Mouse (Mus musculus): Measurements from ENCODE around the gene Tmem26. TPM values are rescaled to one million over a fixed set of nuclear protein-coding genes. Genes with fewer than 3 reads are reported as not detected.

Tmem26 gene
- polyA plus RNA-seq (2011; ENCODE audit: insufficient read depth, insufficient read length, low replicate concordance, missing spikeins) = 1.1 and 2.1 TPM in 2 replicates

DNA sequence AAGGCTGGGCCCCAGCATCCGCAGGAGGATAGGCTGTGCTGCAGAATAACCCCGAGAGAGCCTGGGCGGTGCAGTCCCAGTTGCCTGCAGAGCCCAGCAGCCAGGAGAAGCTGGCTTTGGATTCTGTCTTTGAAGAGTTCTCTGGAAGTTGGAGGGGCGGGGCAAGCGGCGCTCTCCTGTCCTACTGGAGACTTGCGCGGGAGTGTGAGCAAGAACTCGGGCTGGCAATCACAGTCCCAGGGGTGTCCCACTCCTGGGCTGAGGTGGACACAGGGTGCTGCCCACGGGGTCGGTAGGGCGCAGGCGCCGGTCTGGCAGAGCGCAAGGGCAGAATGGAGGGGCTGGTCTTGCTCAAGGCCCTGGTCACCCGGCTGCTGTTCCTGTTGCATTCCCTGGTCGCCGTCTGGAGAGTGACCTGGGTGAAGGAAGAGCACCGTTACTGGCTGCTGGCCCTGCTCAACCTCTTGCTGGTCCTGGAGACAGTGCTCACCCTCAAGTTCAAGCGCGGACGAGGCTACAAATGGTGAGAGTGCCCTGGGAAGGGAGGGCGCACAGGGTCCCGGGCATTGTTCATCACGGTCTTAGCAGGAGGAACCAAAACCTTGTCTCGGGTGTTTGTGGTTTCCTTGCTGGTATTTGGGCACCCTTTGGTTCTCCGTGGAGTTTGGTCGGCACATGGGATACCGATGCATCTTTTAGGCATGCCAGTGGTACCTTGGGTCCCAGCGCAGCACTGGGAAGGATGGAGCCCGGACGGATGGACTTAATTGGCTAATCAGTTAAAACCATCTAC lies at the start of gene Tmem26:
TSS of gene Tmem26 (plus strand) at position 79 of the 793 bp plus-strand sequence.
- Histone ChIP-seq H3K4me3 (replicated peaks; ENCODE audit: control insufficient read depth, low read depth, low read length) (peak within 1 kb of the TSS; percentile 55), H3K4me1 (ENCODE audit: control insufficient read depth, insufficient read depth, low read length) (no peaks in the 10 kb centered on the region; the same call in 1 of the 2 replicates), H3K27ac (ENCODE audit: control insufficient read depth, insufficient read depth, low read depth, low read length, poor library complexity) (peak within 1 kb of the TSS; percentile 65)
- TF ChIP-seq POLR2A (IDR thresholded peaks at IDR 0.05; ENCODE audit: borderline replicate concordance, control insufficient read depth, low read depth, low read length) (no peak), CTCF (IDR thresholded peaks at IDR 0.05; ENCODE audit: control insufficient read depth, insufficient read depth, low read length) (no peak)
- 9% methylated on average over 32 of the region's 32 CpGs for WGBS

DNA sequence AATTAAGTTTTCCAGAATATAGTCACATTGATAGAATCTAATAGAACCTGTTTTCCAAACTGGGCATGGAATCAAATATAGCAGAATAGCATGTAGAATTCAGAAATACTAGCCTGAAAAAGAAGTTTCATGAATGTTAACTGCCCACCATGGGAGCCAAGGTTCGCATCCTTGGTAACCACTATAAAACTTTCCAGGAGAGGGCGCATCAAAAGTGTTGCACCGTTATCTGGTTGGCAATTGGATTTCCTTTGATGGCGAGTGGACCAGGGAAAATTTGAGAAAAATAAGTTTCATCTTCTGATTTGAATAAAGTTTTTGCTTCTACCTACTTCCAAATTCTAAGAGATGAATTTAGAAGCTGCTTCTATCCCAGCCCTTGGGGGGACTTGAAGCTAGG lies 44.8 kb upstream of the Tmem26 start:
- H3K4me1 ChIP-seq (ENCODE audit: control insufficient read depth, insufficient read depth, low read length) = no peaks in the 10 kb centered on the region
- TF ChIP-seq POLR2A (IDR thresholded peaks at IDR 0.05; ENCODE audit: borderline replicate concordance, control insufficient read depth, low read depth, low read length) = no peak
- no peak for TF ChIP-seq CTCF (IDR thresholded peaks at IDR 0.05; ENCODE audit: control insufficient read depth, insufficient read depth, low read length)
- H3K27ac ChIP-seq (ENCODE audit: control insufficient read depth, insufficient read depth, low read depth, low read length, poor library complexity) = no peak overlapping the region
- 70% methylated on average over 4 of the region's 4 CpGs for WGBS
- no peak overlapping the region for H3K4me3 ChIP-seq (replicated peaks; ENCODE audit: control insufficient read depth, low read depth, low read length)

DNA sequence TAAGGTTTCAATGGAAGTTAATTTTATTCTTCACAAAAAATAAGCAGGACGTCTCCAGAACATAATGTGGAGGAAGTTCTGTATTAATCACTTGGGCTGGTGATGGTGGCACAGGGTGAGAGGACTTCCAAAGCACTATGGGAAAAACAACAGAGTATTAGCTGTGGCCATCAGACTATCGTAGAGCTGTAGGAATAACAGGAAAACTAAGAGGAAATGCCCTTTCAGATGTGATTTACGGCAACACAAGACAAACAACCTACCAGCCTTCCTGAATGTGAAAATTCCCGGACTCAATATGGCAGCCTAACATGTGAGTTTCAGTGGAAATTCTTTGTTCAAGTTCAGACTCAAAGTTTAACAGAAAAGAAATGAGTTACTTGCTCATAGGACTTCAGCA lies 42.2 kb upstream of the Tmem26 start:
- 38% methylated on average over 4 of the region's 4 CpGs for WGBS
- no peak overlapping the region for H3K27ac ChIP-seq (ENCODE audit: control insufficient read depth, insufficient read depth, low read depth, low read length, poor library complexity)
- no peak overlapping the region for H3K4me3 ChIP-seq (replicated peaks; ENCODE audit: control insufficient read depth, low read depth, low read length)
- H3K4me1 ChIP-seq (ENCODE audit: control insufficient read depth, insufficient read depth, low read length) = no peaks in the 10 kb centered on the region; the same call in 1 of the 2 replicates
- TF ChIP-seq POLR2A (IDR thresholded peaks at IDR 0.05; ENCODE audit: borderline replicate concordance, control insufficient read depth, low read depth, low read length) (no peak), CTCF (IDR thresholded peaks at IDR 0.05; ENCODE audit: control insufficient read depth, insufficient read depth, low read length) (no peak)

DNA sequence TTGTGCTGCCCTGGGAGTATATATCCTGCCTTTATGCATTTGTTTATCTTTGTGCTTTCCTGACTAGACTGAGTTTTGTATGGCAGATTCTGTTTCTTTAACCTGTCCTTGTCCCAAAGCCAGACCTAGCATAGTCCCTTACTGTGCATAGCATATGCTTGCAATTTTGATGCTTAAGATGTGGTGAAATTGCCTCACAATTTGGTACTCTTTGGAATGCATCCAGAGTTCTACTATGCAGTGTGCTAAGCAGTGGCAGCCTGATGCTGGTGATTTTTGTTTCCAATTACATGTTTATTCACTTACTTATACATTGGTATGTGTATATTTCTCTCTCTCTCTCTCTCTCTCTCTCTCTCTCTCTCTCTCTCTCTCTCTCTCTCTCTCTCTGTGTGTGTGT lies 37.9 kb upstream of the Tmem26 start:
- TF ChIP-seq CTCF (IDR thresholded peaks at IDR 0.05; ENCODE audit: control insufficient read depth, insufficient read depth, low read length) = no peak
- TF ChIP-seq POLR2A (IDR thresholded peaks at IDR 0.05; ENCODE audit: borderline replicate concordance, control insufficient read depth, low read depth, low read length) = no peak
- no peaks in the 10 kb centered on the region; the same call in 1 of the 2 replicates for H3K4me1 ChIP-seq (ENCODE audit: control insufficient read depth, insufficient read depth, low read length)

DNA sequence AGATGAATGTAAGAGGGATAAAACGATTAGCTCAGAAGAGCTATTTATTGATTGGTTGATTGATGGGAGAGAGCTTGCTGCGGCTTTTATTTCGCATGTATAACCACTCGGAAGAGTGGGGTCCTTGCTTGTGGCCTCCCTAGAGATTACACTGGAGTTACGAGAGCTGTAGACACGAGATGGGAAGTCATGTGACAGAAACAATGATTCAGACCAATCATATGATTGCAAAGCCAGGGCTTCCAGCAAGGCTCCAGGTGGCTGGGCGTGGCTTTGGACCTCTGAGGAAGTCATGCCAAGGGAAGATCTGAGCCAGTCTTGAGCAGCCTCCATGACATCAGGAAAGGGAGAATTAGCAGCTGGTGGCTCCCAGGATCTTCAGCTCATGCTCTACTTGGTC lies 32.3 kb upstream of the Tmem26 start:
- Histone ChIP-seq H3K4me1 (ENCODE audit: control insufficient read depth, insufficient read depth, low read length) (no peaks in the 10 kb centered on the region), H3K4me3 (replicated peaks; ENCODE audit: control insufficient read depth, low read depth, low read length) (no peak overlapping the region), H3K27ac (ENCODE audit: control insufficient read depth, insufficient read depth, low read depth, low read length, poor library complexity) (no peak overlapping the region)
- 82% methylated on average over 7 of the region's 7 CpGs for WGBS
- TF ChIP-seq CTCF (IDR thresholded peaks at IDR 0.05; ENCODE audit: control insufficient read depth, insufficient read depth, low read length) (no peak), POLR2A (IDR thresholded peaks at IDR 0.05; ENCODE audit: borderline replicate concordance, control insufficient read depth, low read depth, low read length) (no peak)

More for the DNA sequence above, 37.9 kb upstream of the Tmem26 start:
- Histone ChIP-seq H3K27ac (ENCODE audit: control insufficient read depth, insufficient read depth, low read depth, low read length, poor library complexity) (no peak overlapping the region), H3K4me3 (replicated peaks; ENCODE audit: control insufficient read depth, low read depth, low read length) (no peak overlapping the region)

DNA sequence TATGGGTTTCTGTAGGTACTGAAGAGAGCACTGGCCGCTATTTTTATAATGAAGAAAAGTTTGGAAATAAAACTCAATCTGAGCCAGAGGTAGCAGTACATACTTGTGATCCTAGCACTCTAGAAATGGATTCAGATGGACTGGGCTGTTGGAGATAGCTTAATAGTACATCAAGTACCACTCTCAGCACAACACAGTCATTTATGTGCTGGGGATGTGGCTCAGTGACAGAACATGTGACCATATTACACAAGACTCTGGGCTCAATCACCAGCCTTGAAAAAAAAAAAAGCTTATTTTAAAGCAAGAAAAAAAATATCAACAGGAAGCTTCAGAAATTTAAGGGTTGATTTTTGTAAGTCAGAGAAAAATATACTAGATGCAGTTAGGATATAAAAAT lies 31.0 kb upstream of the Tmem26 start:
- no peak overlapping the region for H3K27ac ChIP-seq (ENCODE audit: control insufficient read depth, insufficient read depth, low read depth, low read length, poor library complexity)

DNA sequence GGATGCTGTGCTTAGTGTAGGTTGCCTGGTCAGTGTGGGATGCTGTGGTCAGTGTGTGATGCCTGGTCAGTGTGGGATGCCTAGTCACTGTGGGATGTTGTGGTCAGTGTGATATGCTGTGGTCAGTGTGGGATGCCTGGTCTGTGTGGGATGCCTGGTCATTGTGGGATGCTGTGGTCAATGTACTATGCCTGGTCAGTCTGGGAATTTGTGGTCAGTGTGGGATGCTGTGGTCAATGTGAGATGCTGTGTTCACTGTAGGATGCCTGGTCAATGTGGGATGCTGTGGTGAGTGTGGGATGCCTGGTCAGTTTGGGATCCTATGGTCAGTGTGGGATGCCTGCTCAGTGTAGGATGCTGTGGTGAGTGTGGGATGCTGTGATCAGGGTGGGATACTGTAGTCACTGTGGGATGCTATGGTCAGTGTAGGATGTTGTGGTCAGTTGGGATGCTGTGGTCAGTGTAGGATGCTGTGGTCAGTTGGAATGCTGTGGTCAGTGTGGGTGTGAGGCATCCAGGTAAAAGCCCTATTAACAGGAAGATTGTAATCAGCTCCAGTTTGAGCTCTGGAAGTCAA lies 27.6 kb upstream of the Tmem26 start:
- Histone ChIP-seq H3K4me3 (replicated peaks; ENCODE audit: control insufficient read depth, low read depth, low read length) (no peak overlapping the region), H3K27ac (ENCODE audit: control insufficient read depth, insufficient read depth, low read depth, low read length, poor library complexity) (no peak overlapping the region), H3K4me1 (ENCODE audit: control insufficient read depth, insufficient read depth, low read length) (no peaks in the 10 kb centered on the region)
- TF ChIP-seq POLR2A (IDR thresholded peaks at IDR 0.05; ENCODE audit: borderline replicate concordance, control insufficient read depth, low read depth, low read length) (no peak), CTCF (IDR thresholded peaks at IDR 0.05; ENCODE audit: control insufficient read depth, insufficient read depth, low read length) (no peak)

More for the DNA sequence above, 31.0 kb upstream of the Tmem26 start:
- Histone ChIP-seq H3K4me3 (replicated peaks; ENCODE audit: control insufficient read depth, low read depth, low read length) (no peak overlapping the region), H3K4me1 (ENCODE audit: control insufficient read depth, insufficient read depth, low read length) (no peaks in the 10 kb centered on the region)
- 81% methylated on average over 1 of the region's 1 CpGs for WGBS
- TF ChIP-seq POLR2A (IDR thresholded peaks at IDR 0.05; ENCODE audit: borderline replicate concordance, control insufficient read depth, low read depth, low read length) (no peak), CTCF (IDR thresholded peaks at IDR 0.05; ENCODE audit: control insufficient read depth, insufficient read depth, low read length) (no peak)

DNA sequence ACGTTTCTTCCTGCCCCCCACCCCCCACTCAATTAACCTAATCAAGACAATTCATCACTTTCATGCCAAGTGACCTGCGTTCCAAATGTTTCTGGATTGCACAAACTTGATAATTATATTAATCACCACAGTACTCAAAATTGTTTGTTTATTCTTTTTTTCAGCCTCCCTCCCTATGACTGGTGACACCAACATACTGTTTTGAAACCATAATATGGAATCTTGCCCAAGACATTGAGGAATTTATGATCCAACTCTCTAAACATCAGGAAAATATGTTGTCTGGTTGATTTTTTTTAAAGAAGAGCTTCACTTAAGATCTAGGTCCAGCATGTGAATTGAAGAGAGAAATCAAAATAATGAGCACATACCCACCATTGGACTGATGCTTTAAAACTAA lies 19.2 kb upstream of the Tmem26 start:
- H3K27ac ChIP-seq (ENCODE audit: control insufficient read depth, insufficient read depth, low read depth, low read length, poor library complexity) = no peak overlapping the region
- H3K4me3 ChIP-seq (replicated peaks; ENCODE audit: control insufficient read depth, low read depth, low read length) = no peak overlapping the region
- WGBS = 73% methylated on average over 2 of the region's 2 CpGs
- TF ChIP-seq CTCF (IDR thresholded peaks at IDR 0.05; ENCODE audit: control insufficient read depth, insufficient read depth, low read length) = no peak
- no peak for TF ChIP-seq POLR2A (IDR thresholded peaks at IDR 0.05; ENCODE audit: borderline replicate concordance, control insufficient read depth, low read depth, low read length)
- H3K4me1 ChIP-seq (ENCODE audit: control insufficient read depth, insufficient read depth, low read length) = no peaks in the 10 kb centered on the region
